Mouse (Mus musculus): ENCODE results near the gene Hsd17b3.
A peak's percentile ranks its signal among the peaks of the same experiment; 100 is the strongest.

Gene Hsd17b3

DNA sequence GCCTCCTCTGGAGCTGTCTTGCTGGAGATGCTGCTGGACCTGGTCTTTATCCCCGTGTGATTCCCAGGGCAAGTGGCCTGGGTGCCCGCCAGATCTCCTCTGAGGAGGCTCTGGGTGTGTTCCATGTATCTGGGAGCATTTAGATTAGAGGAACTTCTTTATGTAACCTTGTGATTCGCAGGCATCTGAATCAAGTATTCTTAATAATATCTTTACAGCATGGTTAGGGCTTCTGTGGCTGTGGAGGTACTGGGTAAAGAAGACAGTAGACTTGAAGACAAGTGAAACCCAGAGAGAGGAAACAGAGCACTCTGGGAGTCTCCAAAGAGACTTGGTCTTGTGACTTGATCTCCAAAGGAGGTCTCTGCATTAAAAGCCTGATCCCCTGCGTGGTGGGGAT is at the start of gene Hsd17b3:
Gene Hsd17b3, minus strand, starts transcription at position 101 of the 400 bp plus-strand sequence.
- DNase-seq (ENCODE audit: low spot score): no peak

DNA sequence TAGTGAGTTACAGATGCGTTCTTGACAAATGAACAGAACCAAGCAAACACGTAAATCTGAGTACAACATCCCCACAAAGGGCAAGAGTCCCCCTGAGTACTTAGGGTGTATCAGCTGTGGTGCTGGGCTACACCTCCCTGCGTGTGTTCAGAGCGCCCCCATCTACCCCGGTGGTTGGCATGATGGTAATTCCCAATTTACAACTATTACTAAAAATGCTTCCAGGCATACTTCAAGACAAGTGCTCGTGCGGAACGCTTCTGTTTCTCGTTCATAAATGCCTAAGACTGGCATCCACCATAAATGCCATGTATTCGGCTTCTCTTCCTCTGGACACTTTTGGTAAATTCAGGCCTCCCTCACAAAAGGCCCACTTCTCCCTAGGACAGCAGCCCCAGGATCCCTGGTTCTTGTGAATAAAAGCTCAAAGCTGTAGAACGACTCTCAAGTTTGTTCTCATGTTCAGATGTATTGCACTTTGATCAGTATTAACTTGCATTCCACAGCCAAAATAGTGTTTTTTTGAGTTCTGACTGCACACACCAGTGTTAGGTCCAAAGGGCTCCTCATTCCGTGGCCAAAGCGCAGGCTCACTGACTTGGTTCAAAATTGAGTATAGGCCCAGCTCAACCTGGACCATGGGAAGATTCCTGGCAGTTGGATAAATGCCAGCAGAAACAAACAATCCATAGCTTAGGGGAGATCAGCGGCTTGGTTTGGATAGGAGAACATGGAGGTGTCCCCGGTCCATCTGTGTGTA is 40.8 kb upstream of the Hsd17b3 start:
- peak; percentile 69 for DNase-seq (ENCODE audit: low spot score)

DNA sequence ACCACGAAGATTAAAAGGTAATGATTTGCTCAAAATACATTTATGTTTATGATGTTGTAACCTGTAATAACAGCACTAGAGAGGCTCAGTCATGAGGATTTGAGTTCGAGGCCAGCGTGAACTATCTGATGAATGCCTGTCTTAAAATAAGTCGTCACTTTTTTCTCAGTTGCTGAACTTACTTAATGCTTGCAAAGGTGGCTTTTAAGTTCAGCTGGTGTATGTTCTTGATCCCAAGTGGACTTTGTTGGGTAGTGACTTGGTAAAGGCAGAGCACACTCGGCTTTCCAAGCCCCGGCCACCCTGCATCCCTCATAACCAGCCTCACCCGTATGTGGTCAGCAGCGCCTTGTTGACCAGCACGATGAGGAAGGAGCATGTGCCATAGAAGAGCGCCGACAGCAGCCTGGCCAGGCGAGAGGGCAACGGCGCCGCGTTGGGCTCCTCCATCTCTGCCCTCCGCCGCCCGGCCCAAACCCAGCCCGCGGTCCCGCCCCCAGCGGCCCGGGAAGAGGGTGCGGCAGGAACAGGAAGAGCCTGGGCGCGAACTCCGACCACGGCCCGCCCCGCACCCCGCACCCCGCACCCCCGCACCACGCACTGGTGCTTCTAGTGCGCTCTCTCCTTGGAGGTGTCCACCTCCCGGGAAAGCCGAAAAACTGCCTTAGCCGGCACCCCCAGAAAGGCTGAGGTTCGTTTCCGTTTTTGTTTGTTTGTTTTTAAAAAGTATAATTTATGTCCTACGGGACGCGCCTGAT is 40.0 kb upstream of the Hsd17b3 start, which contains the start of gene Slc35d2:
Gene Slc35d2, minus strand, starts transcription at position 511 of the 758 bp plus-strand sequence.
- peak; percentile 77 for DNase-seq (ENCODE audit: low spot score)

DNA sequence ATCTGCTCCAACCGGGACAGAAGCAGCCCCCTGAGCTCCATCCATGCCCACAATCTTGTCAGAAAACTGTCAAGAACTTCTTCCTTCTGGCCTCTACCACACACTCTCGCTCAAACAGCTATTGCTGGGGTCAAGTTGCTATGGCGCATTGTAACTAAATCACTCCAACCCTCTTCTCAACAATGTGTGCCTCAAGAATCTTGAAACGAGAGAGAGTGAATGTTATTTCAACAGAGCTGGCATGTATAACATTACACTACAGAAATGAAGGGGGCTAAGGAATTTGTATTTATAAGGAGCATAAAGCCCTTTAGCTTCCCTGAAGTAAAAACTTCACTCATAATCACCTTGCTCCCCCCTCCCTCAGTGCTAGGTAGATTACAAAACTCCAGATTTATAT is 37.3 kb upstream of the Hsd17b3 start:
- DNase-seq (ENCODE audit: low spot score): no peak

DNA sequence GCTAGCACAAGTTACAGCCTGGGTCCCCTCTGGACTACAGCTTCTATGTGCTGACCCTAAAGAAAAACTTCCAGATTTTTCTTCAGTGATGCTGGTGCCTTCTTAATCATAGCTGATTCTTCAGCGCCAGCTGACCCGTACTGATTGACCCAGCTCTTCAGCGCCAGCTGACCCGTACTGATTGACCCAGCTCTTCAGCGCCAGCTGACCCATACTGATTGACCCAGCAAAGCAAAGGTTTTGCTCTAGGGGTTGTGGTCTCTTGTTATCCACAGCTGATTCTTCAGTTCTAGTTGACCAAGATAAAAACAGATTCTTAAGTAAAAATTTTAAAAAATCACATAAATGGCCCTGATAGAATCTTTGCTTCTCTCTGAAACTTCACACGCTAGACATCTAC is 35.9 kb upstream of the Hsd17b3 start:
- no peak for DNase-seq (ENCODE audit: low spot score)

DNA sequence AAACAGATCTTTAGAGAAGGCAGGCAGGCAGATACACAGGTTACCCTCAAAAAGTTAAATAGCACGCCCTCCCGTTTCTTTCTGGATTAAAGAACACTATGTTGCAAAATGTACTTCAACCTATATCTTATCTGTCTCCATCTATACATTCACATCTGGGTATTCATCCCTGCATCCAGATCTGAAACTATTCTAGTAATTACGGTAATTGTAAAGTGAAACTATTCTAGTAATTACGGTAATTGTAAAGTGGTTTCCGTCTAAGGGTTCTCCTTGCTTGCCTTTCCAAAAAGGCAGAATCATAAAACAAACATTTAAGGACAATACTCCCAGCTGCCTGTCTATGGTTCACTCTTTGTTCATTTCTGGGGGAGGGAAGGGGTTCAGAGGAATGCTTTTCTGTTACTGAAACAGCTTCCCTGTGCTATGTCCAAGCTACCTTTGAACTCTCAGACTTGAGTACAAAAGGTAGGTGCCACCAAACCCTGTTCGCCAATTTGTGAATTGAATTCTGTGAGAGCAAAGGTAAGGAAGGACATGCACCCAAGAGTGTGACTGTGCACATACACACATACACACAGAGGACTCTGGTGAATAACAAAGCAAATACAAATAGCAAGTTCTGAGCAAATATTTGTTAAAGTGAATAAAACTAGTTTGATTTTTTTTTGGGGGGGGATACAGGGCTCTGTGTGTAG is 34.6 kb upstream of the Hsd17b3 start:
- DNase-seq (ENCODE audit: low spot score): no peak

DNA sequence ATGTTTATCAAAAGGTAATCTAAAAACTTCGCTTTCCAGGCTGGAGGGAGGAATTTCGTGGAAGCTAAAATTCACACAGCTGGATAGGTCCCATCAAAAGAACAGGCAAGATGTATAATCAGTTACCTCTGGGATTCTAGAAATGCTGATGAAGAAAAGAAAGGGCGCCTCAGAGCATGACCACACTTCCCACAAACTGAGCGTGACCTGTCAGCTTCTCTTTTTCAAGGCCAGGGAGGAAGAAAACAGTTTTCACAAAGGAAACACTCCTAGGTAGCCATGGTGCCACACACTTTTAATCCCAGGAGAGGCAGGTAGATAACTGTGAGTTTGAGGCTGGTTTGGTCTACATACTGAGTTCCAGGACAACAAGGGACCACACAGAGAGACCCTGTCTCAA is 31.7 kb upstream of the Hsd17b3 start:
- no peak for DNase-seq (ENCODE audit: low spot score)

DNA sequence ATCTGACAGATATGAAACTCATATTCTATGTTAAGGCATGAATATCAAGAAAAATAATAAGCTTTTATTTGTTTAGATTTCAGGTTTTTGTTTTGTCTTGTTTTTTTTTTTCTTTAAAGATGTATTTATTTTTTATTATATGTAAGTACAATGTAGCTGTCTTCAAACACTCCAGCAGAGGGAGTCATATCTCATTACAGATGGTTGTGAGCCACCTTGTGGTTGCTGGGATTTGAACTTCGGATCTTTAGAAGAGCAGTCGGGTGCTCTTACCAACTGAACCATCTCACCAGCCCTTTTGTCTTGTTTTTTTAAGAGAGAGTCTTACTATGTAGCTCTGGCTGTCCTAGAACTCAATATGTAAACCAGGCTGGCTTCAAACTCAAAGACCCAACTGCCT is 28.4 kb upstream of the Hsd17b3 start:
- DNase-seq (ENCODE audit: low spot score): no peak

DNA sequence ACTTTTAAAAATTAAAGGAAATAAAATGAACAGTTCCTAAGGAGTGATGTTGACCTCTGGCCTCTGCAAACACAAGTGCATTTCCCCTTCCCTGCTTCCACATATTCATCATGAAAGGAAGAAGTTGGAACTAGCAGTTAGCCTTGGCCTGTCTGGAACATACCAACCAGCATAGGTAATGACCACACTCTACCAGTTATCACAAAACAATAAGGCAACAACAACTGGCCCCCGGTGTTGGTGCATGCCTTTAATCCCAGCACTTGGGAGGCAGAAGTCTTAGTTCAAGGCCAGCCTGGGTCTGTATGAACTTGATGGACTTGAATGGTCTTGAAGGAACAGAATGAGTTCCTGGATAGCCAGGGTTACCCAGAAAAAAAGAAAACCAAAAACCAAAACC is 21.4 kb upstream of the Hsd17b3 start:
- DNase-seq (ENCODE audit: low spot score): no peak

DNA sequence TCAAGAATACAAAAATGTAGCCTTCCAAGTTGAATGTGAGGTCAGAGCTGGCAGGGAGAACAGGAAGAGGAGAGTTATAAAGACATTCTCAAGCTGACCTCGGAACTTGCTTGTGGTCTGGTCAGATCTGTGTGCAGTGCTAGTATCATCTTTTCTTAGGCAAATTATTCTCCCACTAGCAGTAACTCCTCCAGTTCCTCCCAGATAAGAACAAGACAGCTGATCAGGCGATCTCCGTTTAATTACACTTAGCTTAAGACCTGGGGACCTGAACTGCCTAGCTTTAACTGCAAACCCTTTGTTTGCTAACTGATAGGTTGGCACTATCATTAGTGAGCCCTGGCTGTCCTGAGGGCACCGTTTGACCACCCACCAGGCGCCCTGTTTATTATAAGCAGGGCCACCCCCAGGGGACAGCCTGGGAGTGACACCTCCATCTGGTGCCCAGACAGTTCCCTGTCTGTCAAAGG is 19.4 kb upstream of the Hsd17b3 start:
- no peak for DNase-seq (ENCODE audit: low spot score)

DNA sequence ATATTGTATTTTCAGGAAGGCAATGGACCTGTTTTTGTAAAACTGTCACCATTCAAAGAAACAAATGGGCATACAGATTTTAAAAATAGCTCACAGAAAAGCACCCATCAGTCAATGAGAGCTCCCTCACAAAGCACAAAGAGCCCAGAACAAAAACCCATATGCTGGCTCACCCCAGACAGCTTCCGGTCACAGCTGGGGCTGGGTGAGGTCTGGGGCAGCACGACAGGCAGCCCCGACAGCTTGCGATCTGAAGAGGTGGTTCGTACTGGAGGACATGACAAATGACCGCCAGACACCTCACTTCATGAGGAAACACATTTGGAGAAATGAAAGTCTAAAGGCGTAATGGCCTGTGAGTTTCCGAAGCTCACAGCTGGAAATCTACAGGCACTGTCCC is 18.5 kb upstream of the Hsd17b3 start:
- no peak for DNase-seq (ENCODE audit: low spot score)

DNA sequence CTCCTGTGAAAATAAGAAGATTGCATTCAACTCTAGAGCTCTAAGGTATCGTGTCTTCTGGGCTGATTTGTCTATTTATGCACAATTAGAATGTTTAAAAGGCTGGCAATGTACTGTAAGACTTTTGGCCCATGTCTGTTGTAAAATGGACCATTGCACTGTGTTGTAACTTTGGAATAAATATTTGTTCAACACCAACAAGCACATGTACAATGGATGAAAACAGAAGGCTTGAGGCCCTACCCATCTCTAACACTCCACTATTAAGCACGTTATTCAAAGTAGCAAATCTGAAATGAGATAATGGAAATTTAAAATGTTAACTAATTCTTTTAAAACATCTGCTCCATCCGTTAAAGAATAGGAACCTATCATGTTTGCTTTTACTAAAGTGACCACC is 18.1 kb upstream of the Hsd17b3 start:
- DNase-seq (ENCODE audit: low spot score): no peak

DNA sequence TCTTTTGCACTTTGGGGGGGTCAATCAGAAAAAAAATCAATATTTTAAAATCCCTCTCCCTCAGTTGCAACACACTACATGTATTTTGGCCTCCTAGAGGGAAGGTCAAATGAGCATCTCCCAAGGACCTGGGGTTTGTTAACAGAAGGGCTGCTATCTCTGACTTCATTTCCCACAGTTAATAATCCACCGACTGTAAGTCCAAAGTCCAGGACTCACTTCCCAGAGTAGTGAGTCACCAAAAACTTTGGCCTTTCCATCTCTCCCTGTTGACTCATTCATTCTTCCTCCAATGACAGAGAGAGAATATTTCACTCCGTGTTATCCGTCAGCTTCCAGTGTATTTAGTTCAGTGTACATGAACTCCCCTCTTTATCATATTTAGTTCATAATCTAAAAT is 16.7 kb upstream of the Hsd17b3 start:
- no peak for DNase-seq (ENCODE audit: low spot score)

DNA sequence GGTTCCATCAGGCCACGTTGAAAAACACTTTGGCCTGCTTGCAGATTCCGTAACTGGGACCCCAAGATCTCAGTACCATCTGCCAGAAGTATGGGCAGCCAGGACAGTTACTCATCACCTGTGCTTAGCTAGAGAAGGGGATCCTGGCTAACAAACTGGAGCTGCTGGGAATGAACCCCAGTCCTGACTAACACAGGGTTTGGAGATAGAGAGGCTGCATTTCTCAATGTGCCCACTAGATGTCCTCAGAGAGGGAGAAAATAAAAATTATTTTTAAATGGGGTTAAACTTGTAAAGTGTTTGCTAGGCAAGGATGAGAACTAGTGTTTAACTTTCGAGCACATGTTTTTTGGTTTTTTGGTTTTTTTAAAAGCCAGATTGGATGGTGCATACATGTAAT is 11.2 kb upstream of the Hsd17b3 start:
- peak; percentile 55 for DNase-seq (ENCODE audit: low spot score)

DNA sequence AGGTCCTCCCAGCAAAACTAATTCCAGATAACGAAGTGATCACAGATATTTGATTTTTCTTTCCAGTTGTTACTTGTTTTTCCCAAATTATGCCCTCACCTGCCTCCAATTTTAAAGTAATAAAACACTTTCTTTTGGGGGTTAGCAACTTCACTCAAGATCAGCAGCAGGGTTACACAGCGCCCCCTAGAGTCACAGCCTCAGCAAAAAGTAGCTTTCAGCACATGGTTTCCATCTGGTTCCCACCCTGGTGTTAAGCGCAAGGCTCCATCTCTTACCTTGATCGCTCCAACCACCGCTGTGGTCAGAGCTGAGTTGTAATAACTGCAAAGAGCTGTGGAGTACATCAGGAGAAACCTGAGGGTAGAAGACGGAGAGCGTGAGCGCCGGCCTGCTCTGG is 10.0 kb upstream of the Hsd17b3 start:
- DNase-seq (ENCODE audit: low spot score): no peak

DNA sequence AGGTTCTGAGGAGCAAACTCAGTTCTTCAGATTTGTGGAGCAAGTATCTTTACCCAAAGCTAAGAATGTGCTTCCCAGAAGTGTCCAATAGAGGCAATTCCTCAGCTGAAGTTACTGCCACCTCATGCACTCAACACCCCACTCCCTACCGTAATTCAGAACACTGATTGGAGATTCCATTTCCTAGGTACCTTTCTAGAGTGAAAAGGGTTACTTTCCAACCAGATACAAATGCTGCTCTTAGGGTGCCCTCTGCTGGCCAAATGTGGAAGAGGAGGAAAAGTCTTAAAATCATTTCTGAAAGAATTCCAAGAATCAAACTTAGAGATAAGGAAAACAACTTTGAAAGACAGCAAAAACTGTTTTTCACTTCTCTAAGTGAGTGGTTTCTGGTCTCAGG is 4.3 kb upstream of the Hsd17b3 start:
- peak; percentile 53 for DNase-seq (ENCODE audit: low spot score)

DNA sequence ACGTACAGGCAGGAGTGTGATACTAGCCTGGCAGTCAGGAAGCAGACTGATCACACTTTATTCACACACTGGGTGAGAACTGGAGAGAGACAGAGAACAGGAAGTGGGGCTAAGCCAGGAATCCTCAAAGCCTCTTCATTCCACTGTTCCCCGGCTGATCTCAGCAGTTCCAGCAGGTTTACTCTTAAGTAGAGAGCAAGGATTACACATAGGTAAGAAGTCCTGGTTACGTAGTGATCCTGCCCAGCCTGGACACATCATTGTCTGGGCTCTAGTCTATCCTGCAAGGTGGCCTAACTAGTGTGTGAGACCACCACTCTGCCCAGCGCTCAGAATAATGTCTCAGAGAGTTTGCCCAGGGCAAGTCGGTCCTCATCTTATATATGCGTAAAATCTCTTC is 3.7 kb upstream of the Hsd17b3 start:
- DNase-seq (ENCODE audit: low spot score): no peak

DNA sequence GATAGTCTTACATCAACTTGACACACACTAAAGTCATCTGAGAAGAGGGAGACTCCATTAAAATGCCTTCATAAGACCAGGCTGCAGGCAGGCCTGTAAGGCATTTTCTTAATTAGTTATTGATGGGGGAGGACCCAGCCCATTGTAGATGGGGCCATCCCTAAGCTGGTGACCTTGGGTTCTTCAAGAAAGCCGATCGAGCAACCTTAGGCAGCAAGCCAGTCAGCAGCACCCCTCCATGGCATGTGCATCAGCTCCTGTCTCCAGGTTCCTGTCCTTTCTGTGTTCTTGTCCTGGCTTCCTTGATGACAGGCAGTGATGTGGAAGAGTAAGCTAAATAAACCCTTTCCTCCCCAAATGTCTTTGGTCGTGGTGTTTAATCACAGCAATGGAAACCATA is 3.1 kb upstream of the Hsd17b3 start:
- no peak for DNase-seq (ENCODE audit: low spot score)

DNA sequence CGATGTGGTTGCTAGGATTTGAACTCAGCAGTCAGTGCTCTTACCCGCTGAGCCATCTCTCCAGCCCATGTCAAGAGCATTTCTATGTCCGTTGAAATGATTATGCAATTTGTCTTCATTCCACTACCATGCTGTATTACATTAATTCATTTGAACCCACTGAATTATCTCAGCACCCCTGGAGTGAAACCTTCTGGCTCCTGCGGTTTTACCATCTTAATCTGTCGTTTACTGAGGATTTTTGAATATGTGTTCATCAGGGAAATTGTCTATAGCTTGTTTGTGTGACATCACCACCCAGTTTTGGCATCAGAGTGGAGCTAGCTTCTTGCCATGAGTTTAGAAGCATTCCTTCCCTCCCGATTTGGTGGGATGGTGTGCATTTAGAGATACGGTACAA is 2.0 kb upstream of the Hsd17b3 start:
- no peak for DNase-seq (ENCODE audit: low spot score)

DNA sequence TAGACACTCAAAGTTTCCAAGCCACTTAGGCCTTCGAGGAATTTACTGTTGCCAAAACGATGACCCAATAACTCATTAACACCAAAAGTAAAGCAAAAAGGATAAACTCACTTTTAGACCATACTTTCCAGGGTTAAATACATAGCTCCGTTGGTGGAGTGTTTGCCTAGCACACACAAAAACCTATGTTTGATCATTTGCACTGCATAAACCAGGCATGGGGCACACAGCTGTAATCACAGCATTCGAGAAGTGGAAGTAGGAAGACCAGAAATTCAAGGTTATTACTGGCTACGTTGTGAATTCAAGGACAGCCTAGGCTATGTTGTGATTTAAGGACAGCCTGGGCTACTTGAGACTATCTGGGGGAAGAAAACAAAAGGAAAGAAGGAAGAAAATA is 1.2 kb upstream of the Hsd17b3 start:
- no peak for DNase-seq (ENCODE audit: low spot score)

DNA sequence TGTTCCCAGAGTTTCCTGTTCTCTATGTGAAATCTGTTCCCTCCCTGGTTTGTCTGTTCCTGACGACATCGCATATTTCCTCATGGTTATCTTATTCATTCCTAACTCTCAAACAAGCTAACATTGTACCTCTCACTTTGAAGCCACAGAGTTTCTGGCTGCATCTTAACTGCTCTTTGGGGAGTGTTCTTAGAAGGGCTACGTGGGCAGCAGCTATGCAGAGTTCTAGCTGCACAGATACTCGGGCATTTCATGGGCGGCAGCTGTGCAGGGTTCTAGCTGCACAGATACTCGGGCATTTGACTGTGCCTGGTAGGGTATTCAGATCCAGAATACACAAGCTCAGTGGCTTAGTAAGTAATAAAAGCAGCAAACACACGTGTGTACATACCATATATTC is 973 bp downstream of the Hsd17b3 start:
- no peak for DNase-seq (ENCODE audit: low spot score)

DNA sequence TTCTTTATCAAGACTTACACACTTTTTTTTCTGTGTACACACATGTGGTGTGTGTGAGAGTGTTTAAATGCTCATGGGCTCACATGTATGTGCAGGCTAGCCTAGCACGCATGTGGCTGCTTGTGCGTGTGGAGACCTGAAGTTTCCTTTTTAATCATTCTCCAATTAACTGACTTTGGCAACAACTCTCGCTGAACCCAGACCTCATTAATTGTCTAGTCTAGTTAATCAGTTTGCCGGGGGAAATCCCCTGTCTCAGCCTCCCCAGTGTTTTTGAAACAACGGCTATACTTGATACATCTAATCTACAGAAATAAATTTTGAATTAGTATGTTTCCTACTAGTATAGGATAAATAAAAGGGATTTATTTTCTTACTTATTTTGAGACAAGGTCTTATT is 3.0 kb downstream of the Hsd17b3 start:
- DNase-seq (ENCODE audit: low spot score): no peak

DNA sequence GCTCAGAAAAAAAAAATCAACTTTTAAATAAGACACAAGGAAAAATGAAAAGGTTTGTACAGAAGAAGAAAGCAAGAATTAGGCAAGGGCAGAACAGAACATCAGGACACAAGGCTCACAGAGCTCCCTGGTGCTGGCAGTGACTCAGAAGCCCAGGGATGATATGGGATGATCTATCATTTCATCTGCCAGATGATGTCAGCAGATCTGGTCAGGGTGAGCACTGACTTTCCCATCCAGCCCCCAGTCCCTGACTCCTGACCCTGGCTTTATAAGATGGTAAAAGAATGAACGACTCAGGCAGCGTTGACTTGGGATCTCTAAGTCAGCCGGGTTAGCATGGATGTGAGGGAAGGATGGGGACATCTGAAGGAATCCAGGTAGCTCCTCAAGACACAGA is 5.7 kb downstream of the Hsd17b3 start:
- DNase-seq (ENCODE audit: low spot score): no peak
